Mouse (Mus musculus) spleen, adult 2 months (tissue): ENCODE results near the gene Chmp4b.
A peak's percentile ranks its signal among the peaks of the same experiment; 100 is the strongest.

Experiments used
- CTCF ChIP-seq: fragments of 200-500 bp; IDR thresholded peaks from 2 replicates; pipeline ENCODE4 v1.5.1; 2011; ENCODE audit warnings: mild to moderate bottlenecking, inconsistent platforms; ENCODE audit not compliant: insufficient read depth, insufficient read length, insufficient replicate concordance; ENCODE audit errors: extremely low read depth
- POLR2A ChIP-seq: fragments of 200-500 bp; IDR thresholded peaks from 2 replicates; pipeline ENCODE4 v1.6.1; 2011; ENCODE audit warnings: low read depth, low read length, inconsistent platforms

DNA sequence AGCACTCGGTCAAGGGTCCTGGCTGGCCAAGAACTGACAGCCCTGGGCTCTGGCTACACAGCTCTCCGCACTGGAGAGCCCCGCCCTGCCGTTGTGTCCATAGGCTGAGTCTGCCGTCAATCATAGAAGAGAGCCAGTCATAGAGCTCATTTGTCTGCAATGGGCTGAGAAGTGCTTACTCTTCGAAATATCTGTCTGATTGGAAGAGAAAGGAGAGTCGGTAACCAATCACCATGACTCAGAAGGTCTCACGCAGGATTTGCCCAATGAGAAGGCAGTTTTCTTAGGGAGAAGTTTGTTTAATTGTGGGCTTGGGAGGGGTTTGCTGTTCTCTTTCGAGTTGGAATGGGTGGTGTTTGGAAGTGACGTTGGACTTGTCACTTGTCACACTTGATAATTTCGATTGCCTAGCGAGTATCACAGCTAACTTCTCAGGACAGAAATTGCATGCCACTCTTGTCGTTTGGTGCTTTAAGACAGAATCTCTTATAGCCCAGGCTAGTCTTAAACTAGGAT lies 47.8 kb upstream of the Chmp4b start, which contains the start of gene Pxmp4:
- TF ChIP-seq CTCF = no peak
- peak; percentile 39 for TF ChIP-seq POLR2A
